Mouse (Mus musculus): ENCODE measurements around the gene Lypd6b. TPM values are rescaled to one million over a fixed set of nuclear protein-coding genes. Genes with fewer than 3 reads are reported as not detected.

Lypd6b gene
- total RNA-seq, 2 experiments from 2014 or later = not detected

GRCm38 (mm10) chr2:49814011-49814410 is 26.5 kb downstream of the Lypd6b start:
- ATAC-seq (replicated peaks; ENCODE audit: low FRiP score, low TSS enrichment, poor library complexity, severe bottlenecking) = peak; percentile 69

GRCm38 (mm10) chr2:49815696-49816320 is 28.3 kb downstream of the Lypd6b start:
- ATAC-seq (replicated peaks; ENCODE audit: low FRiP score, low TSS enrichment, poor library complexity, severe bottlenecking) = no peak

- no peak for ATAC-seq (replicated peaks; ENCODE audit: low FRiP score, low TSS enrichment, poor library complexity, severe bottlenecking)
These were observed 29.1 kb downstream of the Lypd6b start for GRCm38 (mm10) chr2:49816549-49816948.

GRCm38 (mm10) chr2:49817151-49817550 is 29.7 kb downstream of the Lypd6b start:
- ATAC-seq (replicated peaks; ENCODE audit: low FRiP score, low TSS enrichment, poor library complexity, severe bottlenecking) = no peak

- ATAC-seq (replicated peaks; ENCODE audit: low FRiP score, low TSS enrichment, poor library complexity, severe bottlenecking) = no peak
These were observed 30.6 kb downstream of the Lypd6b start for GRCm38 (mm10) chr2:49818126-49818525.

- ATAC-seq (replicated peaks; ENCODE audit: low FRiP score, low TSS enrichment, poor library complexity, severe bottlenecking) = no peak
These were observed 34.8 kb downstream of the Lypd6b start for GRCm38 (mm10) chr2:49822312-49822711.

- ATAC-seq (replicated peaks; ENCODE audit: low FRiP score, low TSS enrichment, poor library complexity, severe bottlenecking) = no peak
These were observed 38.1 kb downstream of the Lypd6b start for GRCm38 (mm10) chr2:49825588-49825987.

GRCm38 (mm10) chr2:49827756-49828155 is 40.3 kb downstream of the Lypd6b start:
- no peak for ATAC-seq (replicated peaks; ENCODE audit: low FRiP score, low TSS enrichment, poor library complexity, severe bottlenecking)

GRCm38 (mm10) chr2:49830369-49830768 is 42.9 kb downstream of the Lypd6b start:
- no peak for ATAC-seq (replicated peaks; ENCODE audit: low FRiP score, low TSS enrichment, poor library complexity, severe bottlenecking)

GRCm38 (mm10) chr2:49832277-49832803 is 44.9 kb downstream of the Lypd6b start:
- no peak for ATAC-seq (replicated peaks; ENCODE audit: low FRiP score, low TSS enrichment, poor library complexity, severe bottlenecking)

- no peak for ATAC-seq (replicated peaks; ENCODE audit: low FRiP score, low TSS enrichment, poor library complexity, severe bottlenecking)
These were observed 50.1 kb downstream of the Lypd6b start for GRCm38 (mm10) chr2:49837454-49838059.

GRCm38 (mm10) chr2:49838611-49839010 is 51.1 kb downstream of the Lypd6b start:
- no peak for ATAC-seq (replicated peaks; ENCODE audit: low FRiP score, low TSS enrichment, poor library complexity, severe bottlenecking)

- no peak for ATAC-seq (replicated peaks; ENCODE audit: low FRiP score, low TSS enrichment, poor library complexity, severe bottlenecking)
These were observed 53.1 kb downstream of the Lypd6b start for GRCm38 (mm10) chr2:49840573-49840972.

- ATAC-seq (replicated peaks; ENCODE audit: low FRiP score, low TSS enrichment, poor library complexity, severe bottlenecking) = no peak
These were observed 53.6 kb downstream of the Lypd6b start for GRCm38 (mm10) chr2:49841089-49841488.

GRCm38 (mm10) chr2:49845104-49845503 is 57.6 kb downstream of the Lypd6b start:
- ATAC-seq (replicated peaks; ENCODE audit: low FRiP score, low TSS enrichment, poor library complexity, severe bottlenecking) = no peak

GRCm38 (mm10) chr2:49846097-49846496 is 58.6 kb downstream of the Lypd6b start:
- no peak for ATAC-seq (replicated peaks; ENCODE audit: low FRiP score, low TSS enrichment, poor library complexity, severe bottlenecking)

GRCm38 (mm10) chr2:49846880-49847279 is 59.4 kb downstream of the Lypd6b start:
- ATAC-seq (replicated peaks; ENCODE audit: low FRiP score, low TSS enrichment, poor library complexity, severe bottlenecking) = no peak

GRCm38 (mm10) chr2:49847831-49848230 is 60.3 kb downstream of the Lypd6b start:
- ATAC-seq (replicated peaks; ENCODE audit: low FRiP score, low TSS enrichment, poor library complexity, severe bottlenecking) = no peak

- ATAC-seq (replicated peaks; ENCODE audit: low FRiP score, low TSS enrichment, poor library complexity, severe bottlenecking) = no peak
These were observed 62.3 kb downstream of the Lypd6b start for GRCm38 (mm10) chr2:49849771-49850170.

GRCm38 (mm10) chr2:49851977-49852376 is 64.5 kb downstream of the Lypd6b start:
- no peak for ATAC-seq (replicated peaks; ENCODE audit: low FRiP score, low TSS enrichment, poor library complexity, severe bottlenecking)

GRCm38 (mm10) chr2:49856161-49856564 is 68.7 kb downstream of the Lypd6b start:
- ATAC-seq (replicated peaks; ENCODE audit: low FRiP score, low TSS enrichment, poor library complexity, severe bottlenecking) = no peak

Measured in megakaryocyte-erythroid progenitor cell, adult 5-6 weeks (primary cell).